Mouse (Mus musculus) stomach, embryonic 15.5 days (tissue): ENCODE data around the gene Lrp5. TPM values are rescaled to one million over a fixed set of nuclear protein-coding genes. Genes with fewer than 3 reads are reported as not detected.

ENCODE experiments used
- ATAC-seq: fragments of 200-750 bp; cut with Nextera tagmentation; 2 replicates; pipeline ENCODE4 v1.8.0; 2017; ENCODE audit warnings: low read depth, moderate number of reproducible peaks, moderate TSS enrichment; ENCODE audit not compliant: insufficient read depth, low FRiP score
- H3K27ac ChIP-seq: fragments of 300-500 bp; sonication (generic); 2 replicates; pipeline ENCODE4 v1.5.1; 2015; ENCODE audit warnings: mild to moderate bottlenecking, inconsistent platforms
- H3K27me3 ChIP-seq: fragments of 300-500 bp; sonication (generic); replicated peaks from 2 replicates; pipeline ENCODE4 v1.6.1; 2015; ENCODE audit warnings: inconsistent platforms
- H3K36me3 ChIP-seq: fragments of 300-500 bp; sonication (generic); 2 replicates; pipeline ENCODE4 v1.6.1; 2015; ENCODE audit warnings: inconsistent platforms
- H3K4me1 ChIP-seq: fragments of 300-500 bp; sonication (generic); 2 replicates; pipeline ENCODE4 v1.6.1; 2015; ENCODE audit warnings: inconsistent platforms
- H3K4me2 ChIP-seq: fragments of 300-500 bp; sonication (generic); 2 replicates; pipeline ENCODE4 v1.6.1; 2015; ENCODE audit warnings: mild to moderate bottlenecking, inconsistent platforms
- H3K4me3 ChIP-seq: fragments of 300-500 bp; sonication (generic); replicated peaks from 2 replicates; pipeline ENCODE4 v1.5.1; 2015; ENCODE audit warnings: inconsistent platforms
- H3K9ac ChIP-seq: fragments of 300-500 bp; sonication (generic); 2 replicates; pipeline ENCODE4 v1.6.1; 2015; ENCODE audit warnings: inconsistent platforms
- H3K9me3 ChIP-seq: fragments of 300-500 bp; sonication (generic); 2 replicates; pipeline ENCODE4 v1.6.1; 2016; ENCODE audit warnings: inconsistent platforms
- WGBS: fragments of 180-500 bp; shearing (Covaris S2); methylation state at CpG from one replicate; pipeline ENCODE4 v1.1.7; 2015; 5-methylcytosine and 5-hydroxymethylcytosine counted together
- polyA plus RNA-seq: library from polyadenylated mRNA; unstranded; fragments of >200 nt; fragmentation: Nextera tagmentation; extraction: Ambion mirVana; gene quantifications from 2 replicates; pipeline ENCODE4 v1.2.1, GENCODE M21; 2015

Gene Lrp5
- polyA plus RNA-seq, 1 experiment from 2014 or later: 5.3 TPM

GRCm38 (mm10) chr19:3651220-3651619 is 35.1 kb downstream of the Lrp5 start:
- no peaks in the 10 kb centered on the region for H3K9me3 ChIP-seq
- WGBS: 95% methylated on average over 3 of the region's 3 CpGs
- H3K36me3 ChIP-seq: peaks cover 28% of the 10 kb centered on the region
- 0 out of 2 replicates have a peak, but pooled peaks cover 3% of the 10 kb centered on the region for H3K4me1 ChIP-seq
- no peak overlapping the region for H3K4me2 ChIP-seq
- no peak overlapping the region for H3K9ac ChIP-seq
- no peak for ATAC-seq
- H3K27me3 ChIP-seq: no peaks in the 10 kb centered on the region
- no peak overlapping the region for H3K27ac ChIP-seq
- H3K4me3 ChIP-seq: no peak overlapping the region

- WGBS: 84% methylated on average over 3 of the region's 3 CpGs
- ATAC-seq: no peak
- Histone ChIP-seq H3K9ac (no peak overlapping the region), H3K4me2 (no peak overlapping the region), H3K36me3 (peaks cover 35% of the 10 kb centered on the region), H3K9me3 (no peaks in the 10 kb centered on the region), H3K4me1 (0 out of 2 replicates have a peak, but pooled peaks cover 3% of the 10 kb centered on the region), H3K4me3 (no peak overlapping the region), H3K27ac (no peak overlapping the region), H3K27me3 (no peaks in the 10 kb centered on the region)
Measured at GRCm38 (mm10) chr19:3650448-3650847, 35.9 kb downstream of the Lrp5 start.

GRCm38 (mm10) chr19:3648830-3649450 is 37.4 kb downstream of the Lrp5 start:
- H3K4me3 ChIP-seq: no peak overlapping the region
- H3K4me1 ChIP-seq: 0 out of 2 replicates have a peak, but pooled peaks cover 3% of the 10 kb centered on the region
- H3K9ac ChIP-seq: no peak overlapping the region
- H3K36me3 ChIP-seq: peaks cover 48% of the 10 kb centered on the region
- 69% methylated on average over 8 of the region's 11 CpGs for WGBS
- ATAC-seq: no peak
- no peak overlapping the region for H3K4me2 ChIP-seq
- H3K9me3 ChIP-seq: no peaks in the 10 kb centered on the region
- H3K27ac ChIP-seq: no peak overlapping the region
- no peaks in the 10 kb centered on the region for H3K27me3 ChIP-seq

GRCm38 (mm10) chr19:3647999-3648398 is 38.4 kb downstream of the Lrp5 start:
- Histone ChIP-seq H3K36me3 (peaks cover 55% of the 10 kb centered on the region), H3K4me3 (no peak overlapping the region), H3K4me2 (no peak overlapping the region), H3K9me3 (no peaks in the 10 kb centered on the region), H3K4me1 (peaks cover 4% of the 10 kb centered on the region; the same call in 1 of the 2 replicates), H3K27ac (no peak overlapping the region), H3K9ac (no peak overlapping the region), H3K27me3 (no peaks in the 10 kb centered on the region)
- no peak for ATAC-seq
- 87% methylated on average over 3 of the region's 3 CpGs for WGBS

GRCm38 (mm10) chr19:3645813-3646212 is 40.6 kb downstream of the Lrp5 start:
- Histone ChIP-seq H3K4me3 (no peak overlapping the region), H3K36me3 (peaks cover 40% of the 10 kb centered on the region), H3K9ac (no peak overlapping the region), H3K9me3 (no peaks in the 10 kb centered on the region), H3K27me3 (no peaks in the 10 kb centered on the region), H3K4me2 (no peak overlapping the region), H3K27ac (no peak overlapping the region), H3K4me1 (peaks cover 16% of the 10 kb centered on the region)
- ATAC-seq: no peak
- 81% methylated on average over 3 of the region's 3 CpGs for WGBS

- Histone ChIP-seq H3K4me1 (peaks cover 16% of the 10 kb centered on the region), H3K27ac (no peak overlapping the region), H3K4me2 (no peak overlapping the region), H3K36me3 (peaks cover 42% of the 10 kb centered on the region), H3K4me3 (no peak overlapping the region), H3K9ac (no peak overlapping the region), H3K27me3 (no peaks in the 10 kb centered on the region), H3K9me3 (no peaks in the 10 kb centered on the region)
- 81% methylated on average over 4 of the region's 4 CpGs for WGBS
- no peak for ATAC-seq
Measured at GRCm38 (mm10) chr19:3645318-3645717, 41.0 kb downstream of the Lrp5 start.

GRCm38 (mm10) chr19:3639561-3639960 is 46.8 kb downstream of the Lrp5 start:
- no peaks in the 10 kb centered on the region for H3K9me3 ChIP-seq
- H3K4me3 ChIP-seq: no peak overlapping the region
- no peak overlapping the region for H3K9ac ChIP-seq
- H3K27ac ChIP-seq: 0 out of 2 replicates have a peak overlapping the region, but pooled peaks have one; percentile 61
- no peak for ATAC-seq
- peaks cover 20% of the 10 kb centered on the region for H3K36me3 ChIP-seq
- peaks cover 25% of the 10 kb centered on the region for H3K4me1 ChIP-seq
- H3K27me3 ChIP-seq: no peaks in the 10 kb centered on the region
- H3K4me2 ChIP-seq: no peak overlapping the region
- WGBS: 85% methylated on average over 7 of the region's 7 CpGs

GRCm38 (mm10) chr19:3638698-3639097 is 47.7 kb downstream of the Lrp5 start:
- 19% methylated on average over 8 of the region's 8 CpGs for WGBS
- peak overlapping the region; percentile 61 for H3K27ac ChIP-seq
- no peak overlapping the region for H3K9ac ChIP-seq
- no peak overlapping the region for H3K4me2 ChIP-seq
- ATAC-seq: peak; percentile 59
- peaks cover 25% of the 10 kb centered on the region for H3K4me1 ChIP-seq
- H3K27me3 ChIP-seq: no peaks in the 10 kb centered on the region
- H3K9me3 ChIP-seq: no peaks in the 10 kb centered on the region
- peaks cover 11% of the 10 kb centered on the region for H3K36me3 ChIP-seq
- no peak overlapping the region for H3K4me3 ChIP-seq

- Histone ChIP-seq H3K27ac (peak overlapping the region; percentile 36), H3K9me3 (no peaks in the 10 kb centered on the region), H3K27me3 (no peaks in the 10 kb centered on the region), H3K4me1 (no peaks in the 10 kb centered on the region), H3K4me2 (no peak overlapping the region), H3K4me3 (no peak overlapping the region), H3K9ac (no peak overlapping the region), H3K36me3 (peaks cover 37% of the 10 kb centered on the region)
- WGBS: 69% methylated on average over 7 of the region's 7 CpGs
- ATAC-seq: peak; percentile 53; the same call in 1 of the 2 replicates
Measured at GRCm38 (mm10) chr19:3632018-3632417, 54.3 kb downstream of the Lrp5 start.

GRCm38 (mm10) chr19:3631431-3631830 is 54.9 kb downstream of the Lrp5 start:
- WGBS: 83% methylated on average over 5 of the region's 5 CpGs
- Histone ChIP-seq H3K36me3 (peaks cover 41% of the 10 kb centered on the region), H3K27me3 (no peaks in the 10 kb centered on the region), H3K9me3 (no peaks in the 10 kb centered on the region), H3K4me3 (no peak overlapping the region), H3K4me2 (no peak overlapping the region), H3K4me1 (no peaks in the 10 kb centered on the region), H3K9ac (no peak overlapping the region), H3K27ac (peak overlapping the region; percentile 18; the same call in 1 of the 2 replicates)
- no peak for ATAC-seq

GRCm38 (mm10) chr19:3630486-3630885 is 55.9 kb downstream of the Lrp5 start:
- no peak for ATAC-seq
- Histone ChIP-seq H3K36me3 (peaks cover 43% of the 10 kb centered on the region), H3K27ac (no peak overlapping the region), H3K4me3 (no peak overlapping the region), H3K9me3 (no peaks in the 10 kb centered on the region), H3K4me2 (no peak overlapping the region), H3K9ac (no peak overlapping the region), H3K27me3 (no peaks in the 10 kb centered on the region), H3K4me1 (no peaks in the 10 kb centered on the region)
- 81% methylated on average over 5 of the region's 5 CpGs for WGBS

GRCm38 (mm10) chr19:3630027-3630426 is 56.3 kb downstream of the Lrp5 start:
- no peak for ATAC-seq
- peaks cover 43% of the 10 kb centered on the region for H3K36me3 ChIP-seq

More at GRCm38 (mm10) chr19:3630027-3630426, 56.3 kb downstream of the Lrp5 start:
- H3K9ac ChIP-seq: no peak overlapping the region
- no peak overlapping the region for H3K27ac ChIP-seq
- no peaks in the 10 kb centered on the region for H3K9me3 ChIP-seq
- no peak overlapping the region for H3K4me3 ChIP-seq
- no peak overlapping the region for H3K4me2 ChIP-seq
- WGBS: 94% methylated on average over 20 of the region's 20 CpGs
- no peaks in the 10 kb centered on the region for H3K27me3 ChIP-seq
- no peaks in the 10 kb centered on the region for H3K4me1 ChIP-seq
